Mouse (Mus musculus): ENCODE measurements around the gene Ebf1. TPM values are rescaled to one million over a fixed set of nuclear protein-coding genes. Genes with fewer than 3 reads are reported as not detected.

Gene Ebf1
- polyA plus RNA-seq, 1 experiment from 2014 or later, result 61.7 TPM

- ATAC-seq (ENCODE audit: insufficient number of reproducible peaks, low FRiP score, low TSS enrichment, low read depth) (no peak), DNase-seq (ENCODE audit: low spot score) (no peak)
- Histone ChIP-seq H3K4me1 (ENCODE audit: control insufficient read depth, insufficient read depth, low read length) (peaks cover 17% of the 10 kb centered on the region), H3K9ac (ENCODE audit: low read length) (no peak overlapping the region), H3K27ac (replicated peaks; ENCODE audit: low read depth, low read length) (no peak overlapping the region), H3K9me3 (ENCODE audit: control insufficient read depth, low read length) (no peaks in the 10 kb centered on the region), H3K27me3 (ENCODE audit: control insufficient read depth, insufficient read depth, low read length) (no peaks in the 10 kb centered on the region), H3K36me3 (ENCODE audit: control insufficient read depth, insufficient read depth, low read length) (no peaks in the 10 kb centered on the region), H3K4me3 (ENCODE audit: low read depth, low read length) (no peak overlapping the region), H3K4me2 (ENCODE audit: low read depth, severe bottlenecking) (no peak overlapping the region)
- WGBS, result 83% methylated on average over 7 of the region's 7 CpGs
Observed at GRCm38 (mm10) chr11:44900496-44900895, 283.4 kb downstream of the Ebf1 start.

GRCm38 (mm10) chr11:44901715-44902114 lies 284.6 kb downstream of the Ebf1 start:
- H3K27ac ChIP-seq (replicated peaks; ENCODE audit: low read depth, low read length), result no peak overlapping the region
- H3K4me2 ChIP-seq (ENCODE audit: low read depth, severe bottlenecking), result no peak overlapping the region
- no peaks in the 10 kb centered on the region for H3K27me3 ChIP-seq (ENCODE audit: control insufficient read depth, insufficient read depth, low read length)
- H3K36me3 ChIP-seq (ENCODE audit: control insufficient read depth, insufficient read depth, low read length), result no peaks in the 10 kb centered on the region
- WGBS, result 53% methylated on average over 2 of the region's 2 CpGs
- DNase-seq (ENCODE audit: low spot score) (no peak), ATAC-seq (ENCODE audit: insufficient number of reproducible peaks, low FRiP score, low TSS enrichment, low read depth) (no peak)
- H3K9ac ChIP-seq (ENCODE audit: low read length), result no peak overlapping the region
- peaks cover 17% of the 10 kb centered on the region for H3K4me1 ChIP-seq (ENCODE audit: control insufficient read depth, insufficient read depth, low read length)
- no peaks in the 10 kb centered on the region for H3K9me3 ChIP-seq (ENCODE audit: control insufficient read depth, low read length)
- H3K4me3 ChIP-seq (ENCODE audit: low read depth, low read length), result no peak overlapping the region

GRCm38 (mm10) chr11:44902165-44902564 lies 285.0 kb downstream of the Ebf1 start:
- Histone ChIP-seq H3K27me3 (ENCODE audit: control insufficient read depth, insufficient read depth, low read length) (no peaks in the 10 kb centered on the region), H3K36me3 (ENCODE audit: control insufficient read depth, insufficient read depth, low read length) (no peaks in the 10 kb centered on the region), H3K4me1 (ENCODE audit: control insufficient read depth, insufficient read depth, low read length) (peaks cover 17% of the 10 kb centered on the region), H3K4me3 (ENCODE audit: low read depth, low read length) (no peak overlapping the region), H3K27ac (replicated peaks; ENCODE audit: low read depth, low read length) (no peak overlapping the region), H3K4me2 (ENCODE audit: low read depth, severe bottlenecking) (no peak overlapping the region), H3K9me3 (ENCODE audit: control insufficient read depth, low read length) (no peaks in the 10 kb centered on the region), H3K9ac (ENCODE audit: low read length) (no peak overlapping the region)
- WGBS, result 51% methylated on average over 6 of the region's 6 CpGs
- ATAC-seq (ENCODE audit: insufficient number of reproducible peaks, low FRiP score, low TSS enrichment, low read depth) (no peak), DNase-seq (ENCODE audit: low spot score) (no peak)

- Histone ChIP-seq H3K9me3 (ENCODE audit: control insufficient read depth, low read length) (no peaks in the 10 kb centered on the region), H3K36me3 (ENCODE audit: control insufficient read depth, insufficient read depth, low read length) (no peaks in the 10 kb centered on the region), H3K9ac (ENCODE audit: low read length) (no peak overlapping the region), H3K27ac (replicated peaks; ENCODE audit: low read depth, low read length) (no peak overlapping the region), H3K4me2 (ENCODE audit: low read depth, severe bottlenecking) (no peak overlapping the region), H3K4me3 (ENCODE audit: low read depth, low read length) (no peak overlapping the region), H3K4me1 (ENCODE audit: control insufficient read depth, insufficient read depth, low read length) (peaks cover 17% of the 10 kb centered on the region), H3K27me3 (ENCODE audit: control insufficient read depth, insufficient read depth, low read length) (no peaks in the 10 kb centered on the region)
- ATAC-seq (ENCODE audit: insufficient number of reproducible peaks, low FRiP score, low TSS enrichment, low read depth) (no peak), DNase-seq (ENCODE audit: low spot score) (no peak)
- 33% methylated on average over 9 of the region's 9 CpGs for WGBS
Observed at GRCm38 (mm10) chr11:44904121-44904520, 287.0 kb downstream of the Ebf1 start.

- no peak overlapping the region for H3K4me3 ChIP-seq (ENCODE audit: low read depth, low read length)
- WGBS, result 81% methylated on average over 5 of the region's 5 CpGs
- H3K4me1 ChIP-seq (ENCODE audit: control insufficient read depth, insufficient read depth, low read length), result peaks cover 17% of the 10 kb centered on the region
- H3K27ac ChIP-seq (replicated peaks; ENCODE audit: low read depth, low read length), result no peak overlapping the region
- H3K9ac ChIP-seq (ENCODE audit: low read length), result no peak overlapping the region
- no peaks in the 10 kb centered on the region for H3K27me3 ChIP-seq (ENCODE audit: control insufficient read depth, insufficient read depth, low read length)
- H3K4me2 ChIP-seq (ENCODE audit: low read depth, severe bottlenecking), result no peak overlapping the region
- no peaks in the 10 kb centered on the region for H3K36me3 ChIP-seq (ENCODE audit: control insufficient read depth, insufficient read depth, low read length)
- no peak for DNase-seq (ENCODE audit: low spot score)
- no peak for ATAC-seq (ENCODE audit: insufficient number of reproducible peaks, low FRiP score, low TSS enrichment, low read depth)
- no peaks in the 10 kb centered on the region for H3K9me3 ChIP-seq (ENCODE audit: control insufficient read depth, low read length)
Observed at GRCm38 (mm10) chr11:44906456-44906855, 289.3 kb downstream of the Ebf1 start.

GRCm38 (mm10) chr11:44911765-44912164 lies 294.6 kb downstream of the Ebf1 start:
- Histone ChIP-seq H3K9me3 (ENCODE audit: control insufficient read depth, low read length) (no peaks in the 10 kb centered on the region), H3K9ac (ENCODE audit: low read length) (no peak overlapping the region), H3K4me1 (ENCODE audit: control insufficient read depth, insufficient read depth, low read length) (0 out of 2 replicates have a peak, but pooled peaks cover 5% of the 10 kb centered on the region), H3K4me2 (ENCODE audit: low read depth, severe bottlenecking) (no peak overlapping the region), H3K36me3 (ENCODE audit: control insufficient read depth, insufficient read depth, low read length) (no peaks in the 10 kb centered on the region), H3K27me3 (ENCODE audit: control insufficient read depth, insufficient read depth, low read length) (no peaks in the 10 kb centered on the region), H3K27ac (replicated peaks; ENCODE audit: low read depth, low read length) (no peak overlapping the region), H3K4me3 (ENCODE audit: low read depth, low read length) (no peak overlapping the region)
- DNase-seq (ENCODE audit: low spot score) (no peak), ATAC-seq (ENCODE audit: insufficient number of reproducible peaks, low FRiP score, low TSS enrichment, low read depth) (no peak)
- WGBS, result 52% methylated on average over 1 of the region's 1 CpGs

- Histone ChIP-seq H3K36me3 (ENCODE audit: control insufficient read depth, insufficient read depth, low read length) (no peaks in the 10 kb centered on the region), H3K27ac (replicated peaks; ENCODE audit: low read depth, low read length) (no peak overlapping the region), H3K9ac (ENCODE audit: low read length) (no peak overlapping the region), H3K4me1 (ENCODE audit: control insufficient read depth, insufficient read depth, low read length) (0 out of 2 replicates have a peak, but pooled peaks cover 5% of the 10 kb centered on the region), H3K4me2 (ENCODE audit: low read depth, severe bottlenecking) (no peak overlapping the region), H3K9me3 (ENCODE audit: control insufficient read depth, low read length) (no peaks in the 10 kb centered on the region), H3K4me3 (ENCODE audit: low read depth, low read length) (no peak overlapping the region), H3K27me3 (ENCODE audit: control insufficient read depth, insufficient read depth, low read length) (no peaks in the 10 kb centered on the region)
- no peak for DNase-seq (ENCODE audit: low spot score)
- WGBS, result 71% methylated on average over 5 of the region's 5 CpGs
- no peak for ATAC-seq (ENCODE audit: insufficient number of reproducible peaks, low FRiP score, low TSS enrichment, low read depth)
Observed at GRCm38 (mm10) chr11:44913806-44914205, 296.7 kb downstream of the Ebf1 start.

- Histone ChIP-seq H3K9ac (ENCODE audit: low read length) (no peak overlapping the region), H3K4me1 (ENCODE audit: control insufficient read depth, insufficient read depth, low read length) (0 out of 2 replicates have a peak, but pooled peaks cover 5% of the 10 kb centered on the region), H3K9me3 (ENCODE audit: control insufficient read depth, low read length) (no peaks in the 10 kb centered on the region), H3K27me3 (ENCODE audit: control insufficient read depth, insufficient read depth, low read length) (no peaks in the 10 kb centered on the region), H3K27ac (replicated peaks; ENCODE audit: low read depth, low read length) (no peak overlapping the region), H3K4me2 (ENCODE audit: low read depth, severe bottlenecking) (no peak overlapping the region), H3K36me3 (ENCODE audit: control insufficient read depth, insufficient read depth, low read length) (no peaks in the 10 kb centered on the region), H3K4me3 (ENCODE audit: low read depth, low read length) (no peak overlapping the region)
- DNase-seq (ENCODE audit: low spot score) (no peak), ATAC-seq (ENCODE audit: insufficient number of reproducible peaks, low FRiP score, low TSS enrichment, low read depth) (no peak)
- 69% methylated on average over 8 of the region's 8 CpGs for WGBS
Observed at GRCm38 (mm10) chr11:44917059-44917458, 299.9 kb downstream of the Ebf1 start.

- ATAC-seq (ENCODE audit: insufficient number of reproducible peaks, low FRiP score, low TSS enrichment, low read depth) (no peak), DNase-seq (ENCODE audit: low spot score) (no peak)
- Histone ChIP-seq H3K27ac (replicated peaks; ENCODE audit: low read depth, low read length) (no peak overlapping the region), H3K27me3 (ENCODE audit: control insufficient read depth, insufficient read depth, low read length) (no peaks in the 10 kb centered on the region), H3K4me1 (ENCODE audit: control insufficient read depth, insufficient read depth, low read length) (peaks cover 15% of the 10 kb centered on the region), H3K4me3 (ENCODE audit: low read depth, low read length) (no peak overlapping the region), H3K9ac (ENCODE audit: low read length) (no peak overlapping the region), H3K9me3 (ENCODE audit: control insufficient read depth, low read length) (no peaks in the 10 kb centered on the region), H3K36me3 (ENCODE audit: control insufficient read depth, insufficient read depth, low read length) (no peaks in the 10 kb centered on the region), H3K4me2 (ENCODE audit: low read depth, severe bottlenecking) (no peak overlapping the region)
- 74% methylated on average over 3 of the region's 3 CpGs for WGBS
Observed at GRCm38 (mm10) chr11:44923138-44923537, 306.0 kb downstream of the Ebf1 start.

Data from limb, embryonic 11.5 days (tissue).